Mouse (Mus musculus): Measurements from ENCODE around the gene 2300009A05Rik.

GRCm38 (mm10) chr9:63349241-63349640, 49.8 kb downstream of the 2300009A05Rik start:
- TF ChIP-seq CTCF (IDR thresholded peaks at IDR 0.05; ENCODE audit: insufficient read depth, low read depth, low read length) (no peak), POLR2A (IDR thresholded peaks at IDR 0.05; ENCODE audit: insufficient read depth, low read depth, low read length) (no peak)

Data from olfactory bulb, adult 2 months (tissue).